Mouse (Mus musculus) C2C12 (cell line): ENCODE data around the gene Serpinb9.

ENCODE experiments used
- CTCF ChIP-seq: IDR thresholded peaks from one replicate; pipeline ENCODE4 v1.5.1; 2011; ENCODE audit not compliant: control insufficient read depth, insufficient read depth, insufficient read length
- MYOG ChIP-seq: IDR thresholded peaks from one replicate; pipeline ENCODE4 v1.6.1; 2011; ENCODE audit not compliant: control insufficient read depth, insufficient read length; ENCODE audit errors: extremely low read depth
- USF1 ChIP-seq: IDR thresholded peaks from one replicate; pipeline ENCODE4 v1.6.1; 2011; ENCODE audit warnings: low read depth, mild to moderate bottlenecking, control low read depth, moderate library complexity

DNA sequence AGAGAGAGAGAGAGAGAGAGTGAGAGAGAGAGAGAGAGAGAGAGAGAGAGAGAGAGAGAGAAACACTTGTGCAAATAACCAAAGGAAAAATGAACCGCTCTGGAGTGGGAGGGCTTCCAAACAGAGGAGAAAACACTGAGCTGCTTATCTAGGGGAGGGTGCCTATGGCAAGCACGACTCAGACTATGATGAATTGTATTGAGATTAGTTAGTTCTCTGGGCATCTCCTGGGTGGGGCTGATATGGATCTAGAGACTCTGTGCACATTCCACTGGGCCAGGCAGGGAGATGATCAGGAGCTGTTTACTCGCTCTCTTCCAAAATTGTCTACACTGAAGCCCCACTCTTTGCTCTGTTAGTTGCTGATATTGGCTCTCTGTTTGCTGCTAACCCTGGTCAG is 48.6 kb downstream of the Serpinb9 start:
- TF ChIP-seq CTCF: no peak
- TF ChIP-seq USF1: no peak
- TF ChIP-seq MYOG: no peak
